Mouse (Mus musculus) limb, embryonic 14.5 days (tissue): Measurements from ENCODE around the gene Tmem54. TPM values are rescaled to one million over a fixed set of nuclear protein-coding genes. Genes with fewer than 3 reads are reported as not detected.

Source experiments
- ATAC-seq: fragments of 200-750 bp; cut with Nextera tagmentation; 2 replicates; pipeline ENCODE4 v1.8.0; 2017; ENCODE audit warnings: low read depth, moderate number of reproducible peaks, moderate TSS enrichment; ENCODE audit not compliant: low FRiP score
- DNase-seq: peaks from one replicate; pipeline ENCODE4 v3.0.0-alpha.2; 2015; ENCODE audit warnings: low spot score
- H3K27ac ChIP-seq: fragments of 300-500 bp; sonication (generic); replicated peaks from 2 replicates; pipeline ENCODE4 v1.5.1; 2014; ENCODE audit warnings: low read depth, mild to moderate bottlenecking, low read length, moderate library complexity, mixed read lengths
- H3K27me3 ChIP-seq: fragments of 300-500 bp; sonication (generic); 2 replicates; pipeline ENCODE4 v1.6.1; 2014; ENCODE audit warnings: low read length, mixed read lengths; ENCODE audit not compliant: control insufficient read depth, insufficient read depth
- H3K36me3 ChIP-seq: fragments of 300-500 bp; sonication (generic); 2 replicates; pipeline ENCODE4 v1.6.1; 2014; ENCODE audit warnings: mild to moderate bottlenecking, low read length, moderate library complexity, mixed read lengths; ENCODE audit not compliant: control insufficient read depth, insufficient read depth
- H3K4me1 ChIP-seq: fragments of 300-500 bp; sonication (generic); 2 replicates; pipeline ENCODE4 v1.6.1; 2014; ENCODE audit warnings: antibody characterized with exemption, low read length, mixed read lengths; ENCODE audit not compliant: control insufficient read depth, insufficient read depth
- H3K4me2 ChIP-seq: fragments of 300-500 bp; sonication (generic); replicated peaks from 2 replicates; pipeline ENCODE4 v1.6.1; 2014; ENCODE audit warnings: low read depth, mild to moderate bottlenecking, low read length, moderate library complexity; ENCODE audit not compliant: severe bottlenecking
- H3K4me3 ChIP-seq: fragments of 300-500 bp; sonication (generic); replicated peaks from 2 replicates; pipeline ENCODE4 v1.5.1; 2014; ENCODE audit warnings: low read length
- H3K9ac ChIP-seq: fragments of 300-500 bp; sonication (generic); 2 replicates; pipeline ENCODE4 v1.6.1; 2014; ENCODE audit warnings: mild to moderate bottlenecking, low read depth, low read length, moderate library complexity; ENCODE audit not compliant: severe bottlenecking
- H3K9me3 ChIP-seq: fragments of 300-500 bp; sonication (generic); 2 replicates; pipeline ENCODE4 v1.6.1; 2016; ENCODE audit warnings: low read length; ENCODE audit not compliant: control insufficient read depth
- POLR2A ChIP-seq: fragments of 200-500 bp; IDR thresholded peaks from 2 replicates; pipeline ENCODE4 v1.8.0; 2012; ENCODE audit warnings: inconsistent platforms, mild to moderate bottlenecking, moderate library complexity, borderline replicate concordance; ENCODE audit not compliant: insufficient read depth, insufficient read length; ENCODE audit errors: extremely low read depth
- WGBS: fragments of 180-500 bp; shearing (Covaris S2); extraction: QIAGEN DNeasy Blood & Tissue Kit; methylation state at CpG from one replicate; pipeline ENCODE4 v1.1.7; 2014; 5-methylcytosine and 5-hydroxymethylcytosine counted together
- polyA plus RNA-seq, 2 experiments: library from polyadenylated mRNA; depleted of rRNA in 1 of 2; stranded (reverse) in 1 of 2; unstranded in 1 of 2; fragments of >200 nt; fragmentation: Nextera tagmentation in 1 of 2; extraction: Ambion mirVana in 1 of 2; gene quantifications; 2 replicates each; pipeline versions ENCODE4 v1.2.1 to v1.2.3; 2012 to 2014

Gene Tmem54
- polyA plus RNA-seq, 2 experiments: 9.9 to 13.3 TPM

DNA sequence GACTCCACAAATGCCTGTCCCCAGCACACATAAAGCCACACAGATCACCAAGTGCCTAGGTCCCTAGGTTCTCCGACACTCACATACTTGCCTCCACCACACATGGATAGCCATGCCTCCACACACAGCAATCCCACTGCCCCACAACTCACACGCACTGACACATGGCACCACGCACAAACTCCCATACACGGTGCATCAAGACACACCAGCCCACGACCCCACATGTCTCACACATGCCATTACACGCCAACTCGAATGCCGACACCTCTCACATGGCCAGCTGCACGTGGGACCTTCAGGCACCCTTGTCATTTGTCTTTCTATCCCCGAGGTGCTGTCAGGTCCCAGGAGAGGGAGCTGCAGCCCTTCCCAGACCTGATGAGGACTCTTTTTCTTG, 14.4 kb downstream of the Tmem54 start:
- H3K36me3 ChIP-seq: no peaks in the 10 kb centered on the region
- H3K4me2 ChIP-seq: no peak overlapping the region
- 70% methylated on average over 10 of the region's 10 CpGs for WGBS
- ATAC-seq: no peak
- no peaks in the 10 kb centered on the region for H3K9me3 ChIP-seq
- peaks cover 11% of the 10 kb centered on the region for H3K4me1 ChIP-seq
- H3K4me3 ChIP-seq: no peak overlapping the region
- H3K9ac ChIP-seq: no peak overlapping the region
- H3K27ac ChIP-seq: no peak overlapping the region
- no peak for DNase-seq
- TF ChIP-seq POLR2A: no peak
- H3K27me3 ChIP-seq: peaks cover 39% of the 10 kb centered on the region

- Histone ChIP-seq H3K4me3 (peak overlapping the region; percentile 43), H3K27me3 (peaks cover 44% of the 10 kb centered on the region), H3K4me1 (peaks cover 16% of the 10 kb centered on the region), H3K27ac (no peak overlapping the region), H3K36me3 (no peaks in the 10 kb centered on the region), H3K4me2 (peak overlapping the region; percentile 88), H3K9me3 (no peaks in the 10 kb centered on the region), H3K9ac (peak overlapping the region; percentile 40)
- ATAC-seq (peak; percentile 41), DNase-seq (peak; percentile 59)
- 2% methylated on average over 32 of the region's 59 CpGs for WGBS
- no peak for TF ChIP-seq POLR2A
Observed at GRCm38 (mm10) chr4:129120520-129121445, 15.4 kb downstream of the Tmem54 start.

DNA sequence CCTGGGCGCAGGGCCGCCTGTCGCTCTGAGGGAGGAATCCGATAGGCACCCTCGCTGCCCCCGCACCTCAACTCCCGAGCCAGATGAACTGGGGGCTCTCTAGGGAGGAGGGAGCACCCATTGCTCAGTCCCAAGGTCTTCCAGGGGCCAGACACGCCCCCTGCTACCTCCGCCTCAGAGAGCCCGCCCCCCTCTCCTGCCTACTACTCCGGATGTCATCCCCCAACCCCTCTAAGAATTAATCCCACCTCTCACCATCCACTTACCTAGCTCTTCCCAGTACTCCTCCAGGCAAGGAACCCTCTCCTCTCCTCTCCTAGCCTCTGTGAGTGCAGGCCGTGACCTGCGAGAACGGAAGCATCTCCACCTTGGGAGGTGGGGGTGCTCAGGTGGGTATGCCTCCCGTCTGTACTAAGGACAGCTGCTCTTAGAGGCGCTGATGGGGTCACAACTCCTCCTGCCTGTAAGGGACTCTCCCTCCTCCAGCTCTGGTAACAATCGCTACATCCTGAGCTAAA, 16.3 kb downstream of the Tmem54 start, which contains the start of gene Hpca:
Hpca (minus strand) TSS at position 468 of the 518 bp plus-strand sequence.
- TF ChIP-seq POLR2A: no peak
- ATAC-seq: no peak
- DNase-seq: no peak

DNA sequence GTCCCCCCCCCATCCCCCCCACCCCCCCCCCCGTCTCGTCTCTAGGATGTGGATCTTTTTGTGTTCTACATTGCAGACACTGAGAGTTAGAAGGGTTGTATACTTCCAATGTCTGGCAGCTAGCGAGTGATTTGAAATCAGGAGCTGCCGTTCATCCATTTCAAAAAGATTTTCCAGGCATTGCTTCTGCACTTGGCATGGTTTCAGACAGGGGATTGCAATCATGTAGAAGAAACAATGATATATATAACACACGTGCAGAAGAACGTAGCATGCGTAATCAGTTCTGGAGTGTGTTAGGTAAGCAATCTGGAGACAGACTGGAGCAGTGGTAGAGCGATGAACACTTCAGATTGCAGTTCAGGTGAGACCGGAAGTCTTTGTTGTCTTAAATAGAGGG, 16.8 kb downstream of the Tmem54 start:
- ATAC-seq (no peak), DNase-seq (no peak)
- Histone ChIP-seq H3K9me3 (no peaks in the 10 kb centered on the region), H3K9ac (no peak overlapping the region), H3K27me3 (peaks cover 48% of the 10 kb centered on the region), H3K27ac (no peak overlapping the region), H3K4me2 (no peak overlapping the region), H3K4me1 (peaks cover 16% of the 10 kb centered on the region), H3K4me3 (no peak overlapping the region), H3K36me3 (no peaks in the 10 kb centered on the region)
- 38% methylated on average over 9 of the region's 9 CpGs for WGBS
- no peak for TF ChIP-seq POLR2A

More for the DNA sequence above, 16.3 kb downstream of the Tmem54 start, which contains the start of gene Hpca:
- Histone ChIP-seq H3K4me3 (peak within 1 kb of the TSS; percentile 43), H3K27ac (no peak within 1 kb of the TSS), H3K4me2 (peak within 1 kb of the TSS; percentile 88), H3K36me3 (no peaks in the 10 kb centered on the region), H3K4me1 (peaks cover 16% of the 10 kb centered on the region), H3K9ac (peak within 1 kb of the TSS; percentile 40), H3K27me3 (peaks cover 48% of the 10 kb centered on the region), H3K9me3 (no peaks in the 10 kb centered on the region)
- WGBS: 1% methylated on average over 8 of the region's 17 CpGs

- H3K4me2 ChIP-seq: no peak overlapping the region
- no peaks in the 10 kb centered on the region for H3K9me3 ChIP-seq
- ATAC-seq: no peak
- H3K27me3 ChIP-seq: peaks cover 48% of the 10 kb centered on the region
- no peak overlapping the region for H3K27ac ChIP-seq
- H3K9ac ChIP-seq: no peak overlapping the region
- 32% methylated on average over 6 of the region's 8 CpGs for WGBS
- no peak for DNase-seq
- no peaks in the 10 kb centered on the region for H3K36me3 ChIP-seq
- no peak overlapping the region for H3K4me3 ChIP-seq
- TF ChIP-seq POLR2A: no peak
- peaks cover 16% of the 10 kb centered on the region for H3K4me1 ChIP-seq
Observed at GRCm38 (mm10) chr4:129122719-129123118, 17.4 kb downstream of the Tmem54 start.
